Mouse (Mus musculus) ES-E14 (cell line): ENCODE data around the gene Ppfia2.

Experiments
- CHD2 ChIP-seq: IDR thresholded peaks from 2 replicates; pipeline ENCODE4 v1.6.1; 2014; ENCODE audit warnings: mild to moderate bottlenecking, low read depth, low read length, inconsistent platforms
- HCFC1 ChIP-seq: IDR thresholded peaks from 2 replicates; pipeline ENCODE4 v1.6.1; 2012; ENCODE audit warnings: low read length, inconsistent platforms, borderline replicate concordance; ENCODE audit not compliant: insufficient read depth
- MAFK ChIP-seq: IDR thresholded peaks from 2 replicates; pipeline ENCODE4 v1.6.1; 2014; ENCODE audit warnings: mild to moderate bottlenecking, low read depth, low read length, inconsistent platforms; ENCODE audit not compliant: insufficient read depth
- ZC3H11A ChIP-seq: IDR thresholded peaks from 2 replicates; pipeline ENCODE4 v1.6.1; 2012; ENCODE audit warnings: low read depth, mild to moderate bottlenecking, inconsistent platforms, low read length, borderline replicate concordance
- ZNF384 ChIP-seq: IDR thresholded peaks from 2 replicates; pipeline ENCODE4 v1.6.1; 2012; ENCODE audit warnings: low read depth, low read length, inconsistent platforms

- no peak for TF ChIP-seq ZNF384
- no peak for TF ChIP-seq ZC3H11A
- no peak for TF ChIP-seq CHD2
- no peak for TF ChIP-seq MAFK
- no peak for TF ChIP-seq HCFC1
These were observed 468.7 kb downstream of the Ppfia2 start for GRCm38 (mm10) chr10:106938851-106939250.
